Mouse (Mus musculus): ENCODE data around the gene Pde4c.

The Pde4c gene

DNA sequence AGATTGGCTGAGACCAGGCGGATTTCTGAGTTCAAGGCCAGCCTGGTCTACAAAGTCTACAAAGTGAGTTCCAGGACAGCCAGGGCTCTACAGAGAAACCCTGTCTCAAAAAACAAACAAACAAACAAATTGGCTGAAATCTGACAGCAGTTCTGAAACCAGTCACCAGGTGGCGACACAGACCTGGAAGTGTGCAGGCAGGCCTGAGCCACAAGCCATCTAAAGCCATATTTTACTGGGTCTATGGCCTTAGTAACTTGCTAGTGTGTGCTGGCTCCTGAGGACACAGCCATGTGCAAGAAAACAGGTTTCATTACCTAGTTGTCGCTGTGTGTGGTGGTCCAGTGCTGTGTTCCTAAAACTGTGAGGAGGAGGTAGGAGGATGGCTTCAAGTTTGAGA lies 2.8 kb upstream of the Pde4c start:
- DNase-seq (ENCODE audit: low read depth) = no peak

DNA sequence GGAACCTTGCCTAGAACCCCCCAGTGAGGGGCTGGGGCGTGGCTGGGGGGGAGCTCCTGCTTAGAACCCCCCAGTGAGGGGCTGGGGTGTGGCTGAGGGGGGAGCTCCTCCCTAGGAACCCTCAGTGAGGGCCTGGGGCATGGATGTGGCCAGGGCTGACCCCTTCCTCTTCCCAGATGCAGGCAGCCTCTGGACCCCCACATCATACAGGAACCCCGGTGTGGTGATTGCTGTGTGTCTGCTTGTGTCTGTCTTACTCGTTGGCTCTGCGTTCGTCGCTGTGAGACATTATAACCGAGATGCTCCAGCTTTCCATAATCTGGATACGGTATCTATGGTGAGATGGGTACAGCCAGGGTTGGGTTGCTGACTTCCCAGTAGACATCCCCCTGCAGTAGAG lies 1.9 kb upstream of the Pde4c start:
- DNase-seq (ENCODE audit: low read depth) = no peak

- DNase-seq (ENCODE audit: low read depth) = no peak
These were observed 696 bp downstream of the Pde4c start for GRCm38 (mm10) chr8:70724216-70724615.

GRCm38 (mm10) chr8:70725792-70726447 lies 2.4 kb downstream of the Pde4c start:
- no peak for DNase-seq (ENCODE audit: low read depth)

DNA sequence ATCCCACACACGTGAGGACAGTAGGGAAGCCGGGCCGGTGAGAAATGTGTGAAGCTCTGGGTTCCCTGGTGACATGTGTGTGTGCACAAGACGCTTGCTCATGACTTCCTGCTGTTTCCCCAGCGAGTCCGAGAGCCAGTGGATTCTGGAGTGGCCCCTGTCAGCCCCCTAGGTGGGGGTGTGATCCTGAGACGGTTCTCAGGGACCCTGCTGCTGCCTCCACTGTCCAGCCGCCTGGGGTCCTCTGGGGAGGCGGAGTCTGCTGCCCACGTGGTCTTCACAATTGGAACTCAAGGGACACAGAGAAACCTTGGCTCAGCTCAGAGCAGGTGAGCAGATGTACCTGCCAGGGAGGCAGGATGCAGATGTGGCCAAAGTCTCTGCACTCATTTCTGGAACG lies 3.2 kb downstream of the Pde4c start:
- no peak for DNase-seq (ENCODE audit: low read depth)

- DNase-seq (ENCODE audit: low read depth) = no peak
These were observed 6.4 kb downstream of the Pde4c start for GRCm38 (mm10) chr8:70729808-70730475.

- DNase-seq (ENCODE audit: low read depth) = no peak
These were observed 7.4 kb downstream of the Pde4c start for GRCm38 (mm10) chr8:70730956-70731355.

GRCm38 (mm10) chr8:70737705-70738104 lies 14.2 kb downstream of the Pde4c start:
- no peak for DNase-seq (ENCODE audit: low read depth)

- no peak for DNase-seq (ENCODE audit: low read depth)
These were observed 14.7 kb downstream of the Pde4c start for GRCm38 (mm10) chr8:70738211-70738610.

DNA sequence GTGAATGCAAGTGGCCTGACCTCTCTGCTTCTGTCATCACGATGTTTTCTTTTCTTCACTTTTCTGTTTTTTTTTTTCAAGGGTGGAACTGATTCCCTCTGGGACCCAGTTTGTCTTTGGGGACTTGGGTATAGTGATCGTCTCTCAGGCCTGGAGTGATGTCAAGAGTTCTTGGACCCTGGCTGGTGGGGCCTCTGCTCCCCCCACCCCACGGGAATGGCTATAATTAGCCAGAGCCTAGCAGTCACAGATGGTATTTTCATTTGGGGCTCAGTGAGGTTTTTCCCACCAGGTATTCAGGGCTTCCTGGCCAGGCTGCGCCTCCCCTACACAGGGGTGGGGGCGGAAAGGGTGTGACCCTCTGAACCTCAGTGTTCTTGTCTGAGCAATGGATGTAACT lies 18.1 kb downstream of the Pde4c start:
- DNase-seq (ENCODE audit: low read depth) = no peak

DNA sequence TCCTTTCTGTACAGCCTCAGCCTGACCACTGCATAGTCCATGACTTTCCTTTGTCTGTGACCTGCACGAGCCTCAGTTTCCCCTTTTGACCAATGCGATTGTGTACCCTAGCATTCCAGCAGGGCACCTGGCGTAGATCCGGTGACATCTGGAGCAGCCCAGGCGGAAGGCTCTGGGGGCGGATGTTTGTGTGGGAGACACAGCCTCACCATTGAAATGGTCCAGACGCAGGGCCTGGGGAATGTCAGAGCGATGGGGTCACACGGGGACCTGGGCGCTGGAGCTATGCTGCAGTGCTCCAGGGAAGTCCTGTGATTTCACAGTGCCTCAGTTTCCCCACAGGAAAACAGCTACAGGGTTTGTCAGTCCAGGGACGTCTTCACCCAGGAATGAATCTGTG lies 18.7 kb downstream of the Pde4c start:
- no peak for DNase-seq (ENCODE audit: low read depth)

DNA sequence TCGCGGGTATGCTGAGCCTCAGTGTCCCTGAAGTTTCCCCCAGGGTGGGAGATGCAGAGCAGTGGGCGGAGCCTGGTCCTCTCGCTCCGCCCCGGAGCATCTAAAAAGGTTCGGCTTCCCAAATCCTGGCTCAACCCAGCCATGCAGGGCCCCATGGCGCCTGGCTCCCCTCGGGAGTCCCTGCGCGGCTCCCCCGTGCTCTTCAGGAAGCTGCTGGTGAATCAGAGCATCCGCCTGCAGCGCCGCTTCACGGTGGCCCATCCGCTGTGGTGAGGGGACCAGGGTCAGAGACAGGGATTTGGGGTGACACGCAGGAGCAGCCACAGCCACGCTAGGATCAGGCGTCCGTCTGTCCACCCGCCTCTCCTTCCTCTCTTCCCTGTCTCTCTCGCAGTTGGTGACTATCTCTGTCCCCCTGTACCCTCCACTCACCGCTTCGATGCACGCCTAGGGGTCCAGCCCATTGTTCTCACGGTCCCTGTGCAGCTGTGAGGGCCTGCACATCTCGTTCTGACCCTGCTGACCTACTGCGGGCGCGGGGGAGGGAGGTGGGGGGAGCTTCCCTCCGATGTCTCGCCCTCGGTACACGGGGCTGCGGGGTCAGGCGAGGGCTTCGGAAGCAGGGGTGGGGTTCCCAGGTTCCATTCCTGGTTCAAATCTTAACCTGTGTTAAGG lies 19.6 kb downstream of the Pde4c start:
- no peak for DNase-seq (ENCODE audit: low read depth)

- DNase-seq (ENCODE audit: low read depth) = no peak
These were observed 20.4 kb downstream of the Pde4c start for GRCm38 (mm10) chr8:70743656-70744590.

DNA sequence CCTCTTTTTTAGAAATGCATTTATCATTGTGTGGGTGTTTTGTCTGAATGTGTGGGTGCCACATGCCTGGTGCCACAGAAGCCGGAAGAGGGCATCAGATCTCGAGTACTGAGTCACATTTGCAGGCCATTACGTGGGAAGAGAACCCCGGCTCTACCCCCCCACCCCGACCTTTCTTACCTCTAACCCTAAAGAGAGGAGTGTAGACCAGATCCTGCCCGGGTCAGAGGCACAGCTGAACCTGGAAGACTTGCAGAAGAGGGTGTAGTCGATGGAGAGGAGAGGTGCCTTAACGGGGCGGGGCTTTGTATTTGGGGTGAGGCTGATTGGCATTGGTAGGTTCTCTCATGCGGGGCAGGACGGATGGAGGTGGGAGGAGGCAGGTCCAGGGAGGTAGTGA lies 21.3 kb downstream of the Pde4c start:
- DNase-seq (ENCODE audit: low read depth) = no peak

DNA sequence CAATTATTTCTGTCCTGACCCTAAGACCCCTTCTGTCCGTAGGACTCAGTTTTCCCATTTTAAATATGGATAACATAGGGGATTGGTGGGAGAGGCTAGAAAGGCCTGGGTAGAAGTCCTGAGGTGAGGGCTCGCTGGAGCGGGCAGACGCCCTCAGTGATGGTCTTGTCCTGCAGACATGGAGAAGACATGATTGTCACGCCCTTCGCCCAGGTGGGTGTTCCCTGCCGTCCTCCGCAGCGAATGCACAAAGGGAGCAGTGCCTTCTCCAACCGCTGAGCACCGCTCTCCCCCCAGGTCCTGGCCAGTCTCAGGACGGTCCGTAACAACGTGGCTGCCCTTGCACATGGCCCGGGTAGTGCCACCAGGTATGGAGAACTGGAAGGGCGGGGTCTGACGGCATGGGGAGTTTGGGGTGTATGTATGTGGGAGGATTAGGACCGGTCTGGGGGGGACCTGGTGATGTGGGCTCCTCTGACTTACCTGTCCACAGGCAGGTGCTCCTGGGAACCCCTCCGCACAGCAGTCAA lies 22.2 kb downstream of the Pde4c start:
- DNase-seq (ENCODE audit: low read depth) = no peak

DNA sequence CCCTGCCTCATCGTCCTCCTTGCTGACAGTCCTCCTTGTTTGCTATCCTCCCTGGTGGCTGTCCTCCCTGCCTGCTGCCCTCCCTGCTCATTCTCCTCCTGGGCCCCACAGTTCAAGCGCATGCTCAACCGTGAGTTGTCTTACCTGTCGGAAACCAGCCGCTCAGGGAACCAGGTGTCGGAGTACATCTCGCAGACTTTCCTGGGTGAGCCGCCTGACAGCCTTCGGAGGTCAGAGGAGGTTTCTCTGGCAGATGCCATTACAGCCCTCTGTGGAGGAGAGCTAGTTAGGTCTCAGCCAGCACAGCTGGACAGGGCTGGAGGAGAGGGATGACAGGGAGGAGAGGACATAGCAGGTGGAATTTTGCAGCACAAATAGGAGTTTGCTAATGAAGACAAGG lies 23.2 kb downstream of the Pde4c start:
- DNase-seq (ENCODE audit: low read depth) = no peak

- no peak for DNase-seq (ENCODE audit: low read depth)
These were observed 23.8 kb downstream of the Pde4c start for GRCm38 (mm10) chr8:70747211-70747890.

DNA sequence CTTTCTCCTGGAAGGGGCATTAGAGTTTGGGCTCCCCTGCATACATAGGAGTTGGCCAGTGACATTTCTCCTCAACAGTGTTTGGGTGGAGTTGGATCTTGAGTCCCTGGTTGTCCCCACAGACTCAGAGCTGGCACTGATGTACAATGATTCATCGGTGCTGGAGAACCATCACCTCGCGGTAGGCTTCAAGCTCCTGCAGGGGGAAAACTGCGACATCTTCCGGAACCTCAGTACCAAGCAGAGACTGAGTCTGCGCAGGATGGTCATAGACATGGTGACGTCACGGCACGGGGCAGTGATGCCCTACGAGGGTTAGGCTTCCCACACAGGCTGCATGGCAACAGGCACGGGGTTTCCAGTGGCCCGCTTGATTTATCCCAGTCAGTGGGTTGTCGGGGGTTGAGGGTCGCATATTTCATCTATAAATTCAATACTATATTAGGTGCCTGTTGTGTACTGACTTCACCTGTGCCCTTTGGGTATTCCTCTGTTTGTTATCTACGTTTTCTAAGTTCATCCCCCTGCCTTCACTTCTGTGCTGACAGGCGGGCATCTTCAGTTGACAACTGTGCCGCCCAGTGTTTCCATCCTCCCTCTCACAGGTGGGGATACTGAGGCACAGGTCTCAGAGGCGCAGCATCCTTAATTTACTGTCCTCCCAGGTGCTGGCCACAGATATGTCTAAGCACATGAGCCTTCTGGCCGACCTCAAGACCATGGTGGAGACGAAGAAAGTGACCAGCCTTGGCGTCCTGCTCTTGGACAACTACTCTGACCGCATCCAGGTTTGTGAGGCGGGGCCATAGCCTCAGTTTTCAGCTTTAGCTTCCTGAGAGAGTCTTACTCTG lies 25.0 kb downstream of the Pde4c start:
- DNase-seq (ENCODE audit: low read depth) = no peak

GRCm38 (mm10) chr8:70749097-70749674 lies 25.7 kb downstream of the Pde4c start:
- DNase-seq (ENCODE audit: low read depth) = no peak

- no peak for DNase-seq (ENCODE audit: low read depth)
These were observed 26.7 kb downstream of the Pde4c start for GRCm38 (mm10) chr8:70750128-70750680.
